Mouse (Mus musculus): Measurements from ENCODE around the gene Cd37.
A peak's percentile ranks its signal among the peaks of the same experiment; 100 is the strongest.

Cd37 gene

GRCm38 (mm10) chr7:45198435-45198834, 40.5 kb downstream of the Cd37 start:
- peak; percentile 90 to 93 for DNase-seq

- DNase-seq, result peak in 1 of 2 experiments; percentile 21
Measured at GRCm38 (mm10) chr7:45196994-45197393, 41.9 kb downstream of the Cd37 start.

GRCm38 (mm10) chr7:45196176-45196535, 42.8 kb downstream of the Cd37 start:
- DNase-seq, result peak in 1 of 2 experiments; percentile 22

- peak; percentile 58 to 59 for DNase-seq
Measured at GRCm38 (mm10) chr7:45195341-45196175, 43.4 kb downstream of the Cd37 start.

GRCm38 (mm10) chr7:45193871-45194785, 44.8 kb downstream of the Cd37 start:
- peak; percentile 65 to 72 for DNase-seq

- peak; percentile 61 to 70 for DNase-seq
Measured at GRCm38 (mm10) chr7:45193406-45193805, 45.5 kb downstream of the Cd37 start.

GRCm38 (mm10) chr7:45192585-45193310, 46.2 kb downstream of the Cd37 start:
- peak in 1 of 2 experiments; percentile 36 for DNase-seq

- peak; percentile 79 to 85 for DNase-seq
Measured at GRCm38 (mm10) chr7:45191803-45192363, 47.0 kb downstream of the Cd37 start.

- no peak for DNase-seq
Measured at GRCm38 (mm10) chr7:45191161-45191560, 47.8 kb downstream of the Cd37 start.

GRCm38 (mm10) chr7:45190186-45190585, 48.7 kb downstream of the Cd37 start:
- peak in 1 of 2 experiments; percentile 6 for DNase-seq

GRCm38 (mm10) chr7:45189600-45189999, 49.3 kb downstream of the Cd37 start:
- DNase-seq, result peak in 1 of 2 experiments; percentile 31

- no peak for DNase-seq
Measured at GRCm38 (mm10) chr7:45185921-45186320, 53.0 kb downstream of the Cd37 start.

- DNase-seq, result no peak
Measured at GRCm38 (mm10) chr7:45183672-45184071, 55.2 kb downstream of the Cd37 start.
